Mouse (Mus musculus) lung, adult 2 months (tissue): ENCODE data around the gene Dnttip1.

Experiments
- CTCF ChIP-seq: fragments of 200-500 bp; IDR thresholded peaks from 2 replicates; pipeline ENCODE4 v1.5.1; 2011; ENCODE audit warnings: mild to moderate bottlenecking, low read length, control low read depth; ENCODE audit not compliant: insufficient read depth
- POLR2A ChIP-seq: fragments of 200-500 bp; IDR thresholded peaks from 2 replicates; pipeline ENCODE4 v1.6.1; 2011; ENCODE audit warnings: low read depth, mild to moderate bottlenecking, control low read depth, low read length, borderline replicate concordance; ENCODE audit errors: extremely low read depth

DNA sequence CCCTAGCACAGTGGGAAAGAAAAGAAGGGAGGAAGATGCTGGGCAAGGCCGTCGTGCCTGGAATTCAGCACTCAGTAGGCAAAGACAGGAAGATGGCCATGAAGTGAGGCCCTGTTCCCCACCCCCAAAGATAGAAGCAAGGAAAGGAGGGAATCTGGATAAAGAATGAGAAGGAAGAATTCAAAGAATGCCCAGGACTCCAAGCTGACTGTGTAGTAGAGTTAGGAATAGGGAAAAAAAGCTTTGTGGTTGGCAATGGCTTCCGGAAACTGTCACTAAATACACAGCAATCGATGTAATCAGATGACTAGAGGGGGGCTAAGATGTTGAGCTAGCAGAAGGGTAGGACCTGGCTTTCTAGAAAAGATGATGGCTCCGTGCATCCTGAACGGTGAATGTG is 71.4 kb downstream of the Dnttip1 start:
- TF ChIP-seq CTCF: no peak
- TF ChIP-seq POLR2A: no peak
